Mouse (Mus musculus): ENCODE data around the gene Cxcr2.

GRCm38 (mm10) chr1:74110932-74111695 lies 42.7 kb upstream of the Cxcr2 start:
- TF ChIP-seq POLR2A (IDR thresholded peaks at IDR 0.05; ENCODE audit: insufficient read depth, low read depth, low read length) (no peak), CTCF (IDR thresholded peaks at IDR 0.05) (no peak)

Measured in heart, adult 2 months (tissue).